Mouse (Mus musculus): ENCODE measurements around the gene Ngb.

The Ngb gene

GRCm38 (mm10) chr12:87102165-87102631 lies at the start of gene Ngb:
Ngb (minus strand) TSS chr12:87102539.
- no peak for DNase-seq

GRCm38 (mm10) chr12:87149471-87149870 lies 47.1 kb upstream of the Ngb start:
- no peak for DNase-seq

GRCm38 (mm10) chr12:87148136-87148535 lies 45.8 kb upstream of the Ngb start:
- DNase-seq = peak in 1 of 2 experiments; percentile 17

GRCm38 (mm10) chr12:87147395-87148089 lies 45.2 kb upstream of the Ngb start, which contains the start of gene Pomt2:
Pomt2 (minus strand) TSS chr12:87147968.
- DNase-seq = peak; percentile 88 to 92

GRCm38 (mm10) chr12:87146966-87147365 lies 44.6 kb upstream of the Ngb start, which contains the start of gene Gstz1:
Gstz1 (plus strand) TSS chr12:87147165.
- peak; percentile 75 to 79 for DNase-seq

GRCm38 (mm10) chr12:87142156-87142555 lies 39.8 kb upstream of the Ngb start:
- DNase-seq = no peak

GRCm38 (mm10) chr12:87138768-87139167 lies 36.4 kb upstream of the Ngb start:
- DNase-seq = no peak

- DNase-seq = no peak
These were observed 36.0 kb upstream of the Ngb start for GRCm38 (mm10) chr12:87138342-87138701.

GRCm38 (mm10) chr12:87137439-87138341 lies 35.4 kb upstream of the Ngb start:
- DNase-seq = no peak

- no peak for DNase-seq
These were observed 30.4 kb upstream of the Ngb start for GRCm38 (mm10) chr12:87132784-87133183.

- no peak for DNase-seq
These were observed 29.9 kb upstream of the Ngb start for GRCm38 (mm10) chr12:87132210-87132609.

GRCm38 (mm10) chr12:87131619-87132018 lies 29.3 kb upstream of the Ngb start:
- no peak for DNase-seq

- DNase-seq = no peak
These were observed 28.8 kb upstream of the Ngb start for GRCm38 (mm10) chr12:87131181-87131580.

GRCm38 (mm10) chr12:87130224-87130623 lies 27.9 kb upstream of the Ngb start:
- DNase-seq = no peak

GRCm38 (mm10) chr12:87127256-87127655 lies 24.9 kb upstream of the Ngb start:
- no peak for DNase-seq

GRCm38 (mm10) chr12:87121918-87122589 lies 19.7 kb upstream of the Ngb start:
- DNase-seq = no peak

GRCm38 (mm10) chr12:87107357-87107977 lies 5.1 kb upstream of the Ngb start:
- no peak for DNase-seq

GRCm38 (mm10) chr12:87104796-87105195 lies 2.5 kb upstream of the Ngb start:
- no peak for DNase-seq

- DNase-seq = no peak
These were observed 1.1 kb upstream of the Ngb start for GRCm38 (mm10) chr12:87103471-87103870.

- DNase-seq = no peak
These were observed 2.0 kb downstream of the Ngb start for GRCm38 (mm10) chr12:87100331-87100730.

- no peak for DNase-seq
These were observed 8.7 kb downstream of the Ngb start for GRCm38 (mm10) chr12:87093671-87094070.

- peak in 1 of 2 experiments; percentile 41 for DNase-seq
These were observed 9.1 kb downstream of the Ngb start for GRCm38 (mm10) chr12:87093249-87093648.

GRCm38 (mm10) chr12:87091916-87092315 lies 10.4 kb downstream of the Ngb start:
- DNase-seq = no peak
